Mouse (Mus musculus): ENCODE measurements around the gene Dmxl2. TPM values are rescaled to one million over a fixed set of nuclear protein-coding genes. Genes with fewer than 3 reads are reported as not detected.

Gene Dmxl2
- 26.7 TPM for polyA plus RNA-seq (2014; fragmentation: Illumina TruSeq; extraction: RNeasy Lipid Tissue Mini Kit (QIAGEN cat#74804))

DNA sequence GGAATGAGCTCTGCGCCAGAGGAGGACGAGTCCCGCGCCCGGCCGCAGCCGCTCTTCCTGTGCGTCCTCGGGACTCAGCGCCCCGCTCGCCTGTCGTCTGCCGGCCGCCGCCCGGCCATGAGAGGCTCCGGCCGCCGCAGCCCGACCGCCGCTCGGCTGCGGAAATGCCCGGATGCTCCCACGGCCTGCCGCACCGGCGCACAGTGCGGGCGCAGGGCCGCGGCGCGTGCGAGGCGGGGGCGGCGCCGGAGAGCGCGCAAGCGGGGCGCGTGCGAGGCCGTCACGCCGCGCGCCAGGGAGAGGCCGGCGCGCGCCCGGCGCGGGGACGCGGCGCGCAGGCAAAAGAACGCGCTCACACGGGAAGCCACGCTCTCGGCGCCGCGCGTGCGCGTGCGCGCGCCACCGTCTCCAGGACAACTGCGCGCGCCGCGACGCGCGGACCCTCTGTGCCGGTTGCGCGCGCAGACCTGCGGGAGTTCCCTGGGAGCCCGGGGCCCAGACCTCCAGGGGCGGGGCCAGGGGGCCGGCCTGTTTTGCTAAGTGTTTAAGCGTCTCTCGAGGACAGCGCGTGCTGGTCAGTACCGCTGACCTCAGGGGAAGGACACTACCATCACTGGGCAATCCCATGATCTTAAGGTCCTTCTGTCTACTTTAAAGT lies at the start of gene Dmxl2:
Gene Dmxl2, minus strand, starts transcription at position 174 of the 658 bp plus-strand sequence.

DNA sequence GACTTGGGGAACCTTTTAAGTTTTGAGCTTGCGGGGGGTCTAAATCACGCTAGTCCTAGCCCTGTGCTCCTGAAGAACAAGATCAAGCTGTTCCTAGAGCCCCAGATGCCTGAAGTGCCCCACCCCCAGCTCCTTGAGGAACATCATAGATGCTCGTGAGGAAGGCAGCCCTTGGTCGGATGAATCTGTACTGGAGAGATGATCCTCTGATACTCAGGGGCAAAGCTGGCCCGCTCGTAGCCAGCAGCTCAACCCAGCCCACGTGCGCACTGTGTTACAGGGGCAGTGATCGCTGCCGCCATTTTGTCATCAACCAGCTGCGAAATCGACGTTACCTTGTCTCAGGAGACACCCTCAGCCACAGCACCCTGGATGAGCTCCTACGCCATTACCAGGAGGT lies 37.3 kb upstream of the Dmxl2 start, which contains the start of gene Sh2d7:
Gene Sh2d7, plus strand, starts transcription at position 301 of the 400 bp plus-strand sequence.

Other genes starting within 250 kb of the Dmxl2 start
- gene Cyp19a1, start 233.5 kb downstream of the Dmxl2 start, polyA plus RNA-seq (2014; fragmentation: Illumina TruSeq; extraction: RNeasy Lipid Tissue Mini Kit (QIAGEN cat#74804)), result 68.3 TPM
- 12.6 TPM for gene Gldn, start 215.1 kb downstream of the Dmxl2 start, polyA plus RNA-seq (2014; fragmentation: Illumina TruSeq; extraction: RNeasy Lipid Tissue Mini Kit (QIAGEN cat#74804))
- gene Sh2d7, start 37.4 kb upstream of the Dmxl2 start, polyA plus RNA-seq (2014; fragmentation: Illumina TruSeq; extraction: RNeasy Lipid Tissue Mini Kit (QIAGEN cat#74804)), result not detected
- gene Cib2, start 58.6 kb upstream of the Dmxl2 start, polyA plus RNA-seq (2014; fragmentation: Illumina TruSeq; extraction: RNeasy Lipid Tissue Mini Kit (QIAGEN cat#74804)), result 0.86 TPM
- 151 TPM for gene Idh3a, start 84.7 kb upstream of the Dmxl2 start, polyA plus RNA-seq (2014; fragmentation: Illumina TruSeq; extraction: RNeasy Lipid Tissue Mini Kit (QIAGEN cat#74804))
- gene Acsbg1, start 160.2 kb upstream of the Dmxl2 start, polyA plus RNA-seq (2014; fragmentation: Illumina TruSeq; extraction: RNeasy Lipid Tissue Mini Kit (QIAGEN cat#74804)), result 58.3 TPM
- gene Dnaja4, start 197.2 kb upstream of the Dmxl2 start, polyA plus RNA-seq (2014; fragmentation: Illumina TruSeq; extraction: RNeasy Lipid Tissue Mini Kit (QIAGEN cat#74804)), result 38.8 TPM
- gene Wdr61, start 232.9 kb upstream of the Dmxl2 start, polyA plus RNA-seq (2014; fragmentation: Illumina TruSeq; extraction: RNeasy Lipid Tissue Mini Kit (QIAGEN cat#74804)), result 99.2 TPM

All from ovary, adult 10 weeks (tissue).